Mouse (Mus musculus) adrenal gland, adult 8-10 months (tissue): ENCODE data around the gene Pbx2. TPM values are rescaled to one million over a fixed set of nuclear protein-coding genes. Genes with fewer than 3 reads are reported as not detected.
A peak's percentile ranks its signal among the peaks of the same experiment; 100 is the strongest.

ENCODE experiments used
- DNase-seq: peaks from one replicate; pipeline ENCODE4 v3.0.0; 2022
- total RNA-seq, 4 experiments: library from RNA; stranded (reverse); gene quantifications; 2 replicates each; pipeline ENCODE4 v1.2.4; 2022

Gene Pbx2
- total RNA-seq, 4 experiments from 2014 or later, result 30.8 to 55.5 (median 44.0) TPM

DNA sequence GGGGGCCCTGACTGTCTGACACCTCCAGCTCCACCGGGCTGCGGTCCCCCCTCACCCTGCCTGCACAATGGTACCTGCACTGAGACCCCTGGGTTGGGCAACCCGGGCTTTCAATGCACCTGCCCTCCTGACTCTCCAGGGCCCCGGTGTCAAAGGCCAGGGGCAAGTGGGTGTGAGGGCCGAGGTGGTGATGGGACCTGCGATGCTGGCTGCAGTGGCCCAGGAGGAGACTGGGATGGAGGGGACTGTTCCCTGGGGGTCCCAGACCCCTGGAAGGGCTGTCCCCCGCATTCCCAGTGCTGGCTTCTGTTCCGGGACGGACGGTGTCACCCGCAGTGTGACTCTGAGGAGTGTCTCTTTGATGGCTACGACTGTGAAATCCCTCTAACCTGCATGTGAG, 8.5 kb upstream of the Pbx2 start:
- no peak for DNase-seq

DNA sequence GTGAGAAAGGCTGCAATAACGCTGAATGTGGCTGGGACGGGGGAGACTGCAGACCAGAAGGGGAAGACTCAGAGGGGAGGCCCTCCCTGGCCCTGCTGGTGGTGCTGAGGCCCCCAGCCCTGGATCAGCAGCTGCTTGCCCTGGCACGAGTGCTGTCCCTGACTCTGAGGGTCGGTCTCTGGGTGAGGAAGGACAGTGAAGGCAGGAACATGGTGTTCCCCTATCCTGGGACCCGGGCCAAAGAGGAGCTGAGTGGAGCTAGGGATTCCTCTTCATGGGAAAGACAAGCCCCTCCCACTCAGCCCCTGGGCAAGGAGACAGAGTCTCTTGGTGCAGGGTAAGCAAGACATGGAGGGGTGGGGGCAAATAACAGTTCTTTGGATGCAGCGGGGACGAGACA, 7.7 kb upstream of the Pbx2 start:
- DNase-seq, result no peak

DNA sequence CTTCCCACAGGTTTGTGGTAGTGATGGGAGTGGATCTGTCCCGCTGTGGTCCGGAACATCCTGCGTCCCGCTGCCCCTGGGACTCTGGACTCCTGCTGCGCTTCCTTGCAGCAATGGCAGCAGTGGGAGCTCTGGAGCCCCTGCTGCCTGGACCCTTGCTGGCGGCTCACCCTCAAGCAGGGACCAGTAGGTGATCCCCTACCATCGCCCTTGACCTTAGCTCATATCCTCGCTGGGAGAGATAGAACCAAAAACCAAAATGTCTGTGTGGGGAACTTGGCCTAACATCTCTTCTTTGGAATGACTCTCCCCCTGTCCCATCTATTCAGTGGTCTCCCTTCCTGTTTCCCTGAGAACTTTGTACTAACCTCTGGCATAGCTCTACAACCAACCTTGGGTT, 7.2 kb upstream of the Pbx2 start:
- DNase-seq, result no peak

DNA sequence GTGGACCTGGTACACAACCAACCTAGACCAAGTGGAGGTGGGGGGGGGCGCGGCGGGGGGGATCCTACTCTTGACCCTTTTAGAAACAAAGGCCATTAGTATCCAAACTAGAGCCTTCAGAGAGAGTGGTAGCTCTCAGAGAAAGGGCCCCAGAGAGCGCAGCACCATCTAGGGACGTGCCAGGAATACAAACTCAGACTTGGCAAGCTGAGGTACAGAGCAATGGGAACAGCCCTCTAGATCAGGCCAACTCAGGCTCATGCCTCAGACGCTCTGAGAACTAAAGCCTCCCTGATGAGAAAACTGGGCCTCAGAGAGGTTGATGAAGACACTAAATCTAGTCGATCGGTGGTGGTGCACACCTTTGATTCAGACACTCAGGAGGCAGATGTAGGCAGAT, 5.9 kb upstream of the Pbx2 start:
- no peak for DNase-seq

DNA sequence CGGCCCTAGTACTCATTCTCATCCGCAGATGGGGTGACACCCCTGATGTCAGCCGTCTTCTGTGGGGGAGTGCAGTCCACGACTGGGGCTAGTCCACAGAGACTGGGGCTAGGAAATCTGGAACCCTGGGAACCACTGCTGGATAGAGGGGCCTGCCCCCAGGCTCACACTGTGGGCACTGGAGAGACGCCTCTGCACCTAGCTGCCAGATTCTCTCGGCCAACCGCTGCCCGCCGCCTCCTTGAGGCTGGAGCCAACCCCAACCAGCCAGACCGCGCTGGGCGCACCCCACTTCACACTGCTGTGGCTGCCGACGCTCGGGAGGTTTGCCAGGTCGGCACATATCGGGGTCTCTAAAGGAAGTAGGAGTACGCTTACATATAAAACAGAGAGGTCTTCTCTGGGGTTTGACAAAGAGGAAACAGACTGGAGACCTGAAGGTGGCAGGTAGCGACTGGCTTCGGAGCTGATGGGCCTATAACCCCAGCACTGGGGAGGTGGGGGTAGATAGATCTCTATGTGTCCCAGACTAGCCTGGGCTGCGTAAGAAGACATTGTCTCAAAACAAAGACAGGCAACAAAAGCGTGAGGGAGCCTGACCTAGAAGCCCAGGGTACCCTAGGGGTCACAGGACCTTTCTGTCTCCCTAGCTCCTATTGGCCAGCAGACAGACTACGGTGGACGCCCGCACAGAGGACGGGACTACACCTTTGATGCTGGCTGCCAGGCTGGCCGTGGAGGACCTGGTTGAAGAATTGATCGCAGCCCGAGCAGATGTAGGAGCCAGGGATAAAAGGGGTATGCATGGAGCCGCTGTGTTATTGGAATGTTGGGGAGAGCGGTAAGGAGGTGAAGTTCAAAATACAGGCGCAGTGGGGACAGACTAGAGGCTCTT, 4.9 kb upstream of the Pbx2 start:
- DNase-seq, result no peak

DNA sequence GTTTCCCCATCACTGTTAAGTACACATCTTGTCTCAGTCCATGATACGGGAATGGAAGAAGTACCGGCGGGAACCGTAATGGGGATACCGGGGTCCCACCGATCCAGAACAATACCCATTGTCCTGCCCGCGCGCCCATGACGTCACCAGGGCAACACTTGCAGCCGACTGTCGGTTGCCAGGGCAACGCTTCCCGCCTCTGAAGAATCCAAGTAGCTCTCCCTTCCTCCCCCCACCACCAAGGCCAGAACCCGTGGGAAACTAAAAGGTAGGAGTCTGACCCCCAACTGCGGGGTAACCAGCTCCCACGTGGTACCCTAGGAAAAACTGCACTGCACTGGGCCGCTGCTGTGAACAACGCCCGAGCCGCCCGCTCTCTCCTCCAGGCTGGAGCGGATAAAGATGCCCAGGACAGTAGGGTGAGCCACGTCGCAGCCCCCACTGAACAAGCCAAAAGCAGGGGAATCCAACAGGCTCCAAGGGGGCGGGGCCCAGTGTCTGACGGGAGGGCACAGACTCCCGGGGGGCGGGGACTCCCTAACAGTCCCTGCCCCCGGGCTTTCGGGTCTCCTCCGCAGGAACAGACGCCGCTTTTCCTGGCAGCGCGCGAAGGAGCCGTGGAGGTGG, 4.2 kb upstream of the Pbx2 start:
- DNase-seq, result peak; percentile 86

DNA sequence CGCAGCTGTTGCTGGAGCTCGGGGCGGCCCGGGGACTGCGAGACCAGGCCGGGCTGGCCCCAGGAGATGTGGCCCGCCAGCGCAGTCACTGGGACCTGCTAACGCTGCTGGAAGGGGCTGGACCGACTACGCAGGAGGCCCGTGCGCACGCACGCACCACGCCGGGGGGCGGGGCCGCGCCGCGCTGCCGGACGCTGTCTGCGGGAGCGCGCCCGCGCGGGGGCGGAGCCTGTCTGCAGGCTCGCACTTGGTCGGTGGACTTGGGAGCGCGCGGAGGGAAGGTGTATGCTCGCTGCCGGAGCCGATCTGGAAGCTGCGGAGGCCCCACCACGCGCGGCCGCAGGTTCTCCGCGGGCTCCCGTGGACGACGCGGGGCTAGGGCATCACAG, 3.6 kb upstream of the Pbx2 start:
- peak; percentile 95 for DNase-seq

DNA sequence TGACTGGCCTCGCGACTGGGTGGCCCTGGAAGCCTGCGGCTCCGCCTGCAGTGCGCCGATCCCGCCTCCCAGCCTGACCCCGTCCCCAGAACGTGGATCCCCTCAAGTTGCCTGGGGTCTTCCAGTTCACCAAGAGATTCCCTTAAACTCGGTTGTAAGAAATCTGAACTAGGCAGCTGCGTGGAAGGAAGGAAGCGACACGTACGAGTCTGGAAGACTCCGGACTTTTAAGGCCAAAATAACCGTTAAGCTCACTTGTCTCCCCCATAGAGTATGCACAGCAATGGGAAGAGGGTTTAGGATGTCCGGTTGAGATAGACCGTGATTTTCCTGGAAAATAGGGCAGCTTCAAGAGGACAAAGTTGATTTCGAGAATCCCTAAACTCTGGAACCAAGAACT, 3.3 kb upstream of the Pbx2 start:
- DNase-seq, result no peak

DNA sequence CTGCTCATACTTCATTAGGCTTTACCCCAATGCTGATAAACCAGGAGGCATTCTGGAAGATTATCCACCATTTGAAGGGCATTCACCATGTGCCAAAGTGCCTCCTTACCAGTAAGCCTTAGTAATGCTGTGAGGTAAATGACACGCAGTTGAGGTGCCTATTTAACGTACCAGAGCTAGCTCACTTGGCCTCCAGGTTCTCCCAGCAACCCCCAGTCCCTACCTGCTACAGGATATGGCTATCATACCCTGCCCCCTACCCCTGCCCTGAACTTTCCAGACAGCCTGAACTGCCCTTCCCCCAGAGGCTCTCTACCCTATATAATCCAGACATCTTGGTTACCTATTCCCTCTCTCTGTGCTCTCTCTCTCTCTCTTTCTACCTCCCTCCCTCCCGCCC, 2.3 kb upstream of the Pbx2 start:
- no peak for DNase-seq

DNA sequence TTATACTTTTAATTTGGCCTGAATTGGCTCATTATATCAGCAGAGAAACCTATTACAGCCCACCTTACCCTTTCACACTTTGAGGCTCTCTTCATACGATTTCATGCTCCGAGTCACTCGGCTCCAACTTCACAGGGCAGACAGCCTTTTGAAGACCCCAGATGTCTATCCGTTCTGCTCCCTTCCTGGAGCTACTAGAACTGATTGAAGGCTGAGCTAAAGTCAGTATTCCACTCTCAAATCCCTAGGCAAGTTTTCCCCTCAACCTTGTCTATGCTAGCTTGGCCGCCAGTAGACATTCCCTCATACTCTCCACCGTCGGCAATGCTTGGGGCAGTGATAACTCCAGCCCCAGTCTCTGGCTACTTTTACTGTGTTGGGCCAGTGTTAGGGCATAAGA, 1.9 kb upstream of the Pbx2 start:
- no peak for DNase-seq

DNA sequence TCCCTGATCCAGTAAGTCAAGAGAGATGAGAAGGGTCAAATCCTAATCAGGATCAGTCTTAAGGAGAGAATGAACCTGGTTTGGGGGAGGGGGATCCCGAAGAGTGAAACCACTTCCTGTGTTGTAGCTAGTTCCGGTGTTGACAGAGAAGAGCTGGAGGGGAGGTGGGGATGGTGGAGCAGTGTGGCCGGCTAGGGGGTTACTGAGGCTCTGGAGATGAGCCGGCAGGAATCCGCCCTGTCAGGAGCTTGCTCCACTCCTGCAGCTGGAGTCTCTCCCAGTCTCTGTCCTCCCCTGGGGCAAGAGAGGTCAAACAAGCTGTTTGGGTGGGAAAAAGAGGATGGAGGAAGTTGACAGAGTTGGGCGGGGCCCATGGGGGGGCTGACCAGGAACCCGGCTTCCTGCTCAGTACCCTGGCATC, 1.4 kb upstream of the Pbx2 start, which contains the start of gene Gpsm3:
Gene Gpsm3 (plus strand): TSS at position 126 of the 421 bp plus-strand sequence.
- DNase-seq, result no peak

DNA sequence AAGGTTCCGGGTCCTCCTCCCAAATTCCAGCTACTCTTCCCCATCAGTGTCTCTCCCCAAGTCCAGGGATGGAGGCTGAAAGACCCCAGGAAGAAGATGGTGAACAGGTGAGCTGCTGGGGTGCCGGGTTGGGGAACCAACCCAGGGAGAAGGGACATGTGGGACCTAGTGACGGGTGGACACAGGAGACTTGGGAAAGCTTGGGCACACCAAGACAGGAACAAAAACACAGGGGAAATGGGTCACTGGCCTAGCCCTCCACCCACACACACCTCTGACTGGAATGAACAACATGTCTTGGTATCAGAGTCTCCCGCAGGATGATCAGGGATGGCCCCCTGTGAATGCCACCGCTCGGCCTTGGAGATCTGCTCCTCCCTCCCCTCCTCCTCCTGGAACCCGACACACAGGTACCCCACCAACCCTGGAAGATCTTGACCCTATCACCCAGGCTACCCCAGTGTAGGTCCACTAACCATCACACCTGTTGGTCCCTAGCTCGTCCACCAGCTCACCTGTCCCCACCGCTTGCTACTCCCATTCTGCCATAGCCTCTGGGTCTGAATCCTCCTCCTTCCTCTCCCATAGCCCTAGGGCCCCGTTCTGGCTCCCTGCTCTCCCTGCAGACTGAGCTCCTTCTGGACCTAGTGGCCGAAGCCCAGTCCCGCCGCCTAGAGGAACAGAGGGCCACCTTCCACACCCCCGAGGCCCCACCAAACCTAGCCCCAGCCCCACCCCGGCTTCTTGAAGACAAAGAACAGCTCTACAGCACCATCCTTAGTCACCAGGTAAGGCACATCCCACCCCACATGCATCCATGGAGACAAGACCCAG, 695 bp upstream of the Pbx2 start:
- no peak for DNase-seq

DNA sequence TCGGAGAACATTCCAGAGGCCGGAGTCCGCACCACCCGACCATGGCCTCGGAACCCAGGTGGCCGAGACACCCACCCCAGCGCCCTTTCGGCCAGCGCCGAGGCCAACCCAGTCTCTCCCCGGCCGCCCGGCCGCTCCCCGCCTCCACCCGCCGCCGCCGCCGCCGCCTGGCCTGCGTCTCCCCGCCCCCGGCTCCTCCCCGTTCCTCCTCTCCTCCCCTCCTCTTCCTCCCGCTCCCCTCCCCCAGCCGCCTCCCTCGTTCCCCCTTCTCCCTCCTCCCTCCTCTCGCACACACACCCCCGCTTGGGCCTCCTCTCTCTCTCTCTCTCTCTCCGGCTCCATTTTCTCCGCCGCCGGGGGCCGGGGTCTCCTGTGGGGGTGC, 919 bp downstream of the Pbx2 start:
- DNase-seq, result peak; percentile 77

DNA sequence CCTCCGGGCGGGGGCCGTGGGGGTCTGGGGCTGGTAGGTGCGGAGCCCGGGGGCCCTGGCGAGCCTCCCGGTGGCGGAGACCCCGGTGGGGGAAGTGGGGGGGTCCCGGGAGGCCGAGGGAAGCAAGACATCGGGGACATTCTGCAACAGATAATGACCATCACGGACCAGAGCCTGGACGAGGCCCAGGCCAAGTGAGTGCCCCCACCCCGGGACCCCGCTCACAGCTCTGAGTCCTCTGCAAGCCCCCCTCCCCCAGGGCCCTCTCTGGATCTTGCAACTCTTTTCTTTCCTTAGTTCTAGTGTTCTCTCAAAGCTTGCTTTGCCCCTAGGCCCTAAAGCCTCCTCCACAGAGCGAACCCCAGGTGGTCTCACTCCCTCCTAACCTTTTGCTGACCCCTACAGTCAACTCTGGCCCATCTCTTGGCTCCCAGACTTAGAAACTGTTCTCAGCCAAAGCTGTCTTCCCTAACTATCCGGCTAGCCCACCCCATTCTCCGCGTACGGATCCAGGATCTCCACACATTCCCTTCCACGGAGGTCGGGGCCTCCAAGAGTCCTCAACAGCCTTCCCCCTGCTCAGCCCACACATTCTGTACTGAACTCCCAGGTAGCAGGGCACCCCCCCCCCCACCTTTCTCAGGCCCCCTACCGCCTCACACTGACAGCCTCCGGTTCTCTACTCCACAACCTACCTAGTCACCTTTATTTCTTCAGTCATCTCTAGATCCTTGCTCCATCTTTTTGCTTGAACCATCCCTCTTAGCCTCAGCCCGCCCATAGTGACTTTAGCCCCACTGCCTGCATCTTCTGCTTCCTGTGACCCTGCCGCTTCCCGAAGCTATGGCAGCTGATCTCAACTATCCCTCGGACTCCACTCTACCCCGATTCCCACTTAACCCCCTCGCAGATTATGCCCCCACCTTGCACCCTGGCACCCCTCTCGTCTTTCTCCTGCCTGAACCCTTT, 1.8 kb downstream of the Pbx2 start:
- no peak for DNase-seq

DNA sequence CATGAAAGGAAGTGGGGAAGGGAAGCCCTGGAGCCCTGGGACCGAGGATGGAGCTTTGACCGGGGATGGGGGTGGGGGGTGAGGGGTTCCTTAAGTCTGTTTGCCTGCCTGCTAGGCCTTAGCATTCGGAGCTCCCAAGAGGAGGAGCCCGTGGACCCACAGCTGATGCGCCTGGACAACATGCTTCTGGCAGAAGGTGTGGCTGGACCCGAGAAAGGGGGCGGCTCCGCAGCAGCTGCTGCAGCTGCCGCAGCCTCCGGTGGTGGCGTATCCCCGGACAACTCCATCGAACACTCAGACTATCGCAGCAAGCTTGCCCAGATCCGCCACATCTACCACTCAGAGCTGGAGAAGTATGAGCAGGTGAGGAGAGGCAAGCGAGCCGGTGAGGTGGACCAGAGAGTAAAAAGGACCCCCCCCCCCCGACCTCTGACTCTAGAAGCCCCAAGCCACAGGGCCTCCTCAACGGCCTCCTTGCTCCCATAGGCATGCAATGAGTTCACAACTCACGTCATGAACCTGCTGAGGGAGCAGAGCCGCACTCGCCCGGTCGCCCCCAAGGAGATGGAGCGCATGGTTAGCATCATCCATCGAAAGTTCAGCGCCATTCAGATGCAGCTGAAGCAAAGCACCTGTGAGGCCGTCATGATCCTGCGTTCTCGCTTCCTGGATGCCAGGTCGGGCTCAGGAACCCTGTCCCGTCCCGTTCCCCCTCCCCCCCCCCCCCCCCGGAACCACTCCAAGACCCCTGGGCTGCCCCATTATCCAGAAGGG, 2.9 kb downstream of the Pbx2 start:
- DNase-seq, result no peak

DNA sequence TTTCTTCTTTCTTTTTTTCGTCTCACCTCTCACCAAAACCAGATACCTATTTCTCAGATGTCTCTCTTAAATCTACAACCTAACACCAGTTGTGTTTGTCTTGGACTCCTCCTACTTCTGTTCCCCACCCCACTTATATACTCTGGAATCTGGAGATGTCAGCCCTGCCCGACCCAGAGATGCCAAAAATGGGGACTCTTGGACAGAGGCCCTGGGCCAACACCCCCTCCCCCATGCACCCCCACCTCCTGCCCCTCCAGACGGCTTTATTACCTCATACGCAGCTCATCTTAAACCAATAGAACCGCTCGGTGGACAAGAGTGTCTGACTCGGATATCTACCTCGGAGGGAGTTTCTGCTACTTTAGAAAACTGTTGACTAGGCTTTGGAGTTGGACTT, 5.0 kb downstream of the Pbx2 start:
- no peak for DNase-seq

DNA sequence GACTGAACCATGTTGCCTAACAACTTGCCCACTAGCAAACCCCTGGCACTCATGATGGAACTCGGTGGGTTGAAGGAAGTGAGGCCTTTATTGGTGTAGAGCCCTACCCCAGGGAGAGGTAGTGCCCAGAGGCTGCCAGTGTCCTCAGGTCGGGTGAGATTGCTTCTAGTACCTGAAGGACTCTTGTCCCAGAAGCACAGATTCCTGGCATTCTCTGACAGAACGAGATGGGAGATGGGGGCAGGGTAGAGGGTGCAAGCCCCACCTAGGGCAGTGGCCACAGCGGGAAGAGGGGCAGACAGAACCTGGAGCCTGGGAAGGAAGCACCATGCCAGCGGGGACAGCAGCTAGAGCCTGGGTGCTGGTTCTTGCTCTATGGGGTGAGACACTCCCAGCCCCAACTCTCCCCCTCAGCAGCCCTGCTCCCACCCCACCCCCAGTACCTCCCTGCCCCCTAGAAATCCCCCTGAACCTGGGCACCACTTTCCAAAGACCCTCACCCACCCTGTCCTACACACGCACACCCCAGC, 6.6 kb downstream of the Pbx2 start, which contains the start of gene Ager:
Gene Ager (plus strand): TSS at position 297 of the 530 bp plus-strand sequence.
- DNase-seq, result no peak

DNA sequence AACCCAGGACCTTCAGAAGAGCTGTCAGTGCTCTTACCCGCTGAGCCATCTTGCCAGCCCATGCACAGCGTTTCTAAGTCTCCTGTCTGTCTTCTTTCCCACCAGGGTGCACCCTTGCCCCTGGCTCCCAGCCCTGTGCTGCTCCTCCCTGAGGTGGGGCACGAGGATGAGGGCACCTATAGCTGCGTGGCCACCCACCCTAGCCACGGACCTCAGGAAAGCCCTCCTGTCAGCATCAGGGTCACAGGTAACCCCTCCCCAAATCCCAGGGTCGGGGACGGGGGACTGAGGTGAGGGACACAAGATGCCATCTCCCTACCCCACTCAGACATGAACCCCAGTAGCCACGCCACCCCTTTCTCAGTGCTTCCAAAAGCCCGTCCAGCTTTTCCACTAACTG, 8.8 kb downstream of the Pbx2 start:
- DNase-seq, result peak; percentile 9

DNA sequence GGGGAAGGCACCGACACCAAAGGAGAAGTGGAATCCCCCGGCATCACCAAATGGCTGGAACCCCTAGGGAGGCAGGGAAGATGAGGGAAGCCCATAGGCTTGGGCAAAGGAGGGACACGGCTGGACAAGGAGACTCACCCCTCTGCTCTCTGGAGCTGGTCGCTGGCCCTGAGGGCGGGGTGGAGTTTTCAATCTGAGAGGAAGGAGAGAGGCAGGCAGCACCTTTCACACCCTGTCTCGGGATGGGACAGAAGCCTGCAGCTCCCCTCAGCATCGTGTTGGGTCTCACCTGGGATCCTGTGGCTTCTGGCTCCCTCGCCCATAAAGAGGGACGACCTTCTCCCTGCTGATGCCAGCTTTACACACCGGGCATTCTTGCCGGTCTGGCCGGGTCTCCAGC, 10.7 kb downstream of the Pbx2 start:
- DNase-seq, result no peak

DNA sequence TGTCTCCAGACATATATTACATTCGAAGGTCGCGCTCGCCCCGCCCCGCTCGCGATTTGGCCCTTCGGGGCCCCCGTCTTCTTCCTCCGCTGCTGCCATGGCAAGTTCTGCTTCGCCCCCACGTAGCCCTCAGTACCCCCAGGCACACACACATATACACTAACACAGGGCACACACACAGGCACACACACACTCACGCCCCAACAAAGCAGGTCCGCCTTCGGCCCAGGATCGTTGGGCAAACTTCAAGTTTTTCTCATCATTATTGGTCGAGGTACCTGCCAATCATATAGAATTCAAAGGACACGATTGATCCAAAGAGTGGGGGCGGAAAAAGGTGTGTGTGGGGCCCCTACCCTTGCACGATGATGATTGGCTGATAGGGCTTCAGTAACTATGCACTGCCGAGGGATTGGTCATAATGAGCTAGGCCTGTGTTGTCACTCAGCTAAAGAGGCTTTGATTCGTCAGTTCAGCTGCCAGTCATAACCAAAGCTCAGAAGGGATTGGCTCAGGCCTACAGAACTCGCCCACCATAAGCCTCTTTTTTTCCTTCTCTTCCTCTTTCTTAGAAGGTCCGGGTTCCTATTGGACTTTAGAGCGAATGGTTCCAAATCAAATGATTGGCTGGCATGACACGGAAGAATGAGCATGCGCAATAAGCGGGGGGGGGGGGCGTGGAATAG, 12.5 kb downstream of the Pbx2 start, which contains the start of gene Rnf5:
Gene Rnf5 (minus strand): TSS at position 316 of the 686 bp plus-strand sequence.
- DNase-seq, result peak; percentile 99
